Mouse (Mus musculus): ENCODE data around the gene Shroom1. TPM values are rescaled to one million over a fixed set of nuclear protein-coding genes. Genes with fewer than 3 reads are reported as not detected.

The Shroom1 gene
- polyA plus RNA-seq, 1 experiment from 2014 or later: 1.9 TPM

DNA sequence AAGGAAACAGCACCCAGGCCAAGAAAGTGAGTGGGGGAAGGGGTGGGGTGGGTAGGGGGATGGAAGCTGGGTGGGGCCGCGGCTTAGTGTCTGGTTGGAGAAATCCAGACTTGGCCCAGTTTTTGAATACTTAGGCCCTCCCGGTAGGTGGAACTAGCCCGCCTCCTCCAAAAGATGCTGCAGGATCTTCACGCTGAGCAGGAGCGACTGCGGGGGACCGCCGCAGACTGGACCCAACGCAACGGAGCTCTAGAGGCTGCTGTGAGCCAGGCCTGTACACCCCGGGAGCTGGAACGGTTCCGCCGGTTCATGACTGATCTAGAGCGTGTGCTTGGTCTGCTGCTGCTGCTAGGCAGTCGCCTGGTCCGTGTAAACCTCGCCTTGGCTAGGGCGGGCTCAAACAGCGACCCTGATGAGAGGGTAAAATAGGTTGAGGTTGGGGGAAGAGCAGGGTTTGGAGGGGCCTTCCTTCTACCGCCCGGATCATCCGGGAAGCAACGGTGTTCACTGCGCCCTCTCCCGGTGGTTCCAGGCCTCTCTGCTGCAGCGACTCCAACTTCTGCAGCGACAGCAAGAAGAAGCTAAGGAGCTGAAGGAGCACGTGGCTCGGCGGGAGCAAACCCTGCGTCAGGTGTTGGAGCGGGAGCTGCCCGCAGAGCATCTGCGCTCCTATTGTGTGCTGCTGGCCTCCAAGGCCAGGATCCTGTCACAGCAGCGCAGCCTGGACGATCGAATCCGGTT is 9.4 kb downstream of the Shroom1 start:
- H3K9ac ChIP-seq (replicated peaks; ENCODE audit: low read length): peak overlapping the region; percentile 34; the same call in 1 of the 2 replicates
- peaks cover 16% of the 10 kb centered on the region; the same call in 1 of the 2 replicates for H3K4me1 ChIP-seq (ENCODE audit: control insufficient read depth, insufficient read depth, low read length)
- peak overlapping the region; percentile 53 for H3K4me2 ChIP-seq (ENCODE audit: low read length)
- peak overlapping the region; percentile 28 for H3K4me3 ChIP-seq (replicated peaks; ENCODE audit: low read depth, low read length)
- no peaks in the 10 kb centered on the region for H3K36me3 ChIP-seq (ENCODE audit: control insufficient read depth, insufficient read depth, low read length)
- no peaks in the 10 kb centered on the region for H3K9me3 ChIP-seq (ENCODE audit: control insufficient read depth, low read length)
- H3K27ac ChIP-seq (replicated peaks; ENCODE audit: low read depth, low read length): no peak overlapping the region
- DNase-seq (peak; percentile 88), ATAC-seq (ENCODE audit: low FRiP score, low TSS enrichment) (no peak; the same call in 1 of the 2 replicates)
- WGBS: 5% methylated on average over 40 of the region's 40 CpGs
- H3K27me3 ChIP-seq (ENCODE audit: control insufficient read depth, insufficient read depth, low read length): peaks cover 69% of the 10 kb centered on the region

DNA sequence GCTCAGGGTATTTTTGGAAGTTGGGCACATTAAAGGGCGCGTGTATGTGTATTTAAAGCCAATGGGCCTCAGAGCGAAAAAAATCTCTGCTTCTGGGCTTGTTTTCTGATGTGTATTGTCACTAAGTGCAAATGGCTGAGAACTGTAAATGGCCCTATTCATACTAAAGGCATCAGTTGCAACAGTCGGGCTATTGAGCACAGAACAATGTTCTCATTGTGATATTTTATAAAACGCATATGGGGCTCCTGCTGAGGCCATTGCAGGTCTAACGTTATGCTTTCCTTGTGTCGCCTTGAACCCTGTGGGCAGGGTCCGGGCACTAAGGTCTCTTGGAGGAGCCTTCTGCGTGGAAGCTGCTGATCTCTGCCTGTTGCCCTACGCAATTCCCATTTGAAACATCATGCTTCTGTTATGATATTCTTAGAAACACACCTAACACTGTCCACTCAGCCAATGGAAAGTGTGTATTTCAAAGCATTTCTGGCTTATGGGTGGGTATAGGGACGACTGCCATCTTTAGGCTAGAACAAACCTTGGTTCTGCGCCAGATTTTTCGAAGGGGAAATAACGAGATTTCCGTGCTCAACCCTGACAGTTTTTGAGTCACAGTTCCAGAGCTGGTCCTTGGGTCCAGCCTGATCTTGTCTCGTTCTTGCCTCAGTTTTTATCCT is 12.4 kb downstream of the Shroom1 start:
- Histone ChIP-seq H3K4me1 (ENCODE audit: control insufficient read depth, insufficient read depth, low read length) (peaks cover 10% of the 10 kb centered on the region; the same call in 1 of the 2 replicates), H3K9me3 (ENCODE audit: control insufficient read depth, low read length) (no peaks in the 10 kb centered on the region), H3K4me2 (ENCODE audit: low read length) (peak overlapping the region; percentile 50; the same call in 1 of the 2 replicates), H3K9ac (replicated peaks; ENCODE audit: low read length) (no peak overlapping the region), H3K4me3 (replicated peaks; ENCODE audit: low read depth, low read length) (no peak overlapping the region), H3K36me3 (ENCODE audit: control insufficient read depth, insufficient read depth, low read length) (no peaks in the 10 kb centered on the region), H3K27ac (replicated peaks; ENCODE audit: low read depth, low read length) (no peak overlapping the region), H3K27me3 (ENCODE audit: control insufficient read depth, insufficient read depth, low read length) (peaks cover 44% of the 10 kb centered on the region)
- 35% methylated on average over 16 of the region's 16 CpGs for WGBS
- ATAC-seq (ENCODE audit: low FRiP score, low TSS enrichment) (0 out of 2 replicates have a peak, but pooled peaks have one; percentile 20), DNase-seq (peak; percentile 13)

DNA sequence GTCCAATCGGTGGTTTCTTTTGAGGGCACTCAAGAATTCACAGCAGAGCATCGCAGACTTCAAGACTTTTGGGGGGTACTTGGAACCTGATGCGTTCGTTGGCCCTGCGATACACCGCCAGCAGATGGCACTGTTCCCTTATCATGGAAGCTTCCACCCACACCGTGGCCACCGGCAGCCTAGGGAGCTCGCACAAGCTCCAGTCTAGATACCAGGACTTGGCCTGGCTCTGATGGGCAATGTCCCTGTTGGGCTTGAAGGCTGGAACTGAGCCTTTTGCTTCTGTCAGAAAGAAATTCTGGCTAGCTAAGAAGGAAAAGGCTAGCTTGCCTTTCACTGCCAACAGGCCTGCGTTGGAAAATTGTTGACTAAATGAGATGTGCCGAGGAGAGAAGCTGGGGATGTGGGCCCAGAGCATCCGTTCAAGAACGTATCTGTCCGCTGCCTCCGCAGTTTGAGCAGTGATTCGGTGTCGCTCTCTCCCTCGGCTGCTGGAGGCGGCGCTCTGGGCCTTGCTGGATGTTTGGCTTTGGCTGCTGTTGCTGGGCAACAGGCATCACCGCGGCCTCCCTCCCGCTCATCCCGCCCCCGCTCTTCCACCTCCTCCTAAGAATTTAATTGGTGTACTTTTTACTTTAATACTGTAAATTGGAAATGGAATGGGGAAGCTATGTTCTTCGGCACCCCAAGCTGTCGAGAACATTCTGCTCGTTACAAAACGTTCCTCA is 13.1 kb downstream of the Shroom1 start, which contains the start of gene Gm9837:
Gene Gm9837 (minus strand): TSS at position 512 of the 728 bp plus-strand sequence.
- peak; percentile 80 for ATAC-seq (ENCODE audit: low FRiP score, low TSS enrichment)
- peak within 1 kb of the TSS; percentile 50 for H3K4me2 ChIP-seq (ENCODE audit: low read length)
- peak within 1 kb of the TSS; percentile 14; the same call in 1 of the 2 replicates for H3K27ac ChIP-seq (replicated peaks; ENCODE audit: low read depth, low read length)
- H3K9me3 ChIP-seq (ENCODE audit: control insufficient read depth, low read length): no peaks in the 10 kb centered on the region
- peaks cover 10% of the 10 kb centered on the region; the same call in 1 of the 2 replicates for H3K4me1 ChIP-seq (ENCODE audit: control insufficient read depth, insufficient read depth, low read length)
- H3K9ac ChIP-seq (replicated peaks; ENCODE audit: low read length): peak within 1 kb of the TSS; percentile 13; the same call in 1 of the 2 replicates
- peak within 1 kb of the TSS; percentile 16 for H3K4me3 ChIP-seq (replicated peaks; ENCODE audit: low read depth, low read length)
- WGBS: 1% methylated on average over 29 of the region's 29 CpGs
- DNase-seq: peak; percentile 95
- H3K27me3 ChIP-seq (ENCODE audit: control insufficient read depth, insufficient read depth, low read length): peaks cover 38% of the 10 kb centered on the region
- H3K36me3 ChIP-seq (ENCODE audit: control insufficient read depth, insufficient read depth, low read length): no peaks in the 10 kb centered on the region

DNA sequence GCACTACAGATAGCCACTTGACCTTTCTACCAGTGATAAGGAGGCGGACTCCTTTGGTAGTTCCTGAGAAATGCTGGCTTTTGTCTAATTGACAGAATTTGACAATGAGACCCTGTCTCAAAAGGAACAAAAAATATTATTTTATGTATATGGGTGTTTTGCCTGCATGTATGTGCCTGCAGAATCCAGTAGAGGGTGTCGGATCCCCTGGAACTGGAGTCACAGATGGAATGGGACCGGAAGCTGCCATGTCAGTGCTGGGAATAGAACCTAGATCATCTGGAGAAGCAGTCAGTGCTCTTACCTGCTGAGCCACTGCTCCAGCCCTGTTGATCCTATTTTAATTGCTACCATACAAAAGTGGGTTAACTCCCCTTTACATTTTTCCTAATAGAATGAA is 15.7 kb downstream of the Shroom1 start:
- no peaks in the 10 kb centered on the region for H3K36me3 ChIP-seq (ENCODE audit: control insufficient read depth, insufficient read depth, low read length)
- DNase-seq (no peak), ATAC-seq (ENCODE audit: low FRiP score, low TSS enrichment) (no peak)
- no peak overlapping the region for H3K9ac ChIP-seq (replicated peaks; ENCODE audit: low read length)
- H3K27ac ChIP-seq (replicated peaks; ENCODE audit: low read depth, low read length): no peak overlapping the region
- WGBS: 81% methylated on average over 3 of the region's 3 CpGs
- H3K4me2 ChIP-seq (ENCODE audit: low read length): no peak overlapping the region
- no peaks in the 10 kb centered on the region for H3K9me3 ChIP-seq (ENCODE audit: control insufficient read depth, low read length)
- H3K4me3 ChIP-seq (replicated peaks; ENCODE audit: low read depth, low read length): no peak overlapping the region
- H3K27me3 ChIP-seq (ENCODE audit: control insufficient read depth, insufficient read depth, low read length): peaks cover 20% of the 10 kb centered on the region
- peaks cover 17% of the 10 kb centered on the region for H3K4me1 ChIP-seq (ENCODE audit: control insufficient read depth, insufficient read depth, low read length)

DNA sequence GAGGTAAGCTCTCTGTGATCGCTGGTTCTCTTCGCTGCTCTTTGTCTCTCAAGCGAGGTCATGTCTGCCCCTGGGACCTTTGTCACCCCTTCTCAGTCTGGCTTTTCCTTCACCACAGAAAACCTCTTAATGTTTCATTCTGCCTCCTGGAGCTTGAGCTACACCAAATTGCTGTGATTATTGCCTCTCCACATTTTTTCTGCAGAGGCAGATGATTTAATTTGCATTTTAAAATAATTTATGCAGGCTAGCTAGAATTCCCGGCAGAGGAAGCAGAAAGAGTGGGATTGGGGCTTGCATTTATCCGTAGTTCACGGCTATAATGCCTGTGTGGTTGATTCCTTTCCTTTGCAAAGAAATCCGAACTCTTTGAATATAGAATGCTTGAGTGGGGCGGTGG is 18.6 kb downstream of the Shroom1 start:
- 2% methylated on average over 8 of the region's 8 CpGs for WGBS
- peak overlapping the region; percentile 79 for H3K27ac ChIP-seq (replicated peaks; ENCODE audit: low read depth, low read length)
- H3K4me3 ChIP-seq (replicated peaks; ENCODE audit: low read depth, low read length): peak overlapping the region; percentile 13; the same call in 1 of the 2 replicates
- H3K27me3 ChIP-seq (ENCODE audit: control insufficient read depth, insufficient read depth, low read length): peaks cover 49% of the 10 kb centered on the region
- H3K9me3 ChIP-seq (ENCODE audit: control insufficient read depth, low read length): peaks cover 4% of the 10 kb centered on the region; the same call in 1 of the 2 replicates
- no peak for ATAC-seq (ENCODE audit: low FRiP score, low TSS enrichment)
- peak overlapping the region; percentile 48 for H3K4me2 ChIP-seq (ENCODE audit: low read length)
- peaks cover 15% of the 10 kb centered on the region for H3K4me1 ChIP-seq (ENCODE audit: control insufficient read depth, insufficient read depth, low read length)
- DNase-seq: peak; percentile 67
- no peaks in the 10 kb centered on the region for H3K36me3 ChIP-seq (ENCODE audit: control insufficient read depth, insufficient read depth, low read length)
- 0 out of 2 replicates have a peak overlapping the region, but pooled peaks have one; percentile 26 for H3K9ac ChIP-seq (replicated peaks; ENCODE audit: low read length)

DNA sequence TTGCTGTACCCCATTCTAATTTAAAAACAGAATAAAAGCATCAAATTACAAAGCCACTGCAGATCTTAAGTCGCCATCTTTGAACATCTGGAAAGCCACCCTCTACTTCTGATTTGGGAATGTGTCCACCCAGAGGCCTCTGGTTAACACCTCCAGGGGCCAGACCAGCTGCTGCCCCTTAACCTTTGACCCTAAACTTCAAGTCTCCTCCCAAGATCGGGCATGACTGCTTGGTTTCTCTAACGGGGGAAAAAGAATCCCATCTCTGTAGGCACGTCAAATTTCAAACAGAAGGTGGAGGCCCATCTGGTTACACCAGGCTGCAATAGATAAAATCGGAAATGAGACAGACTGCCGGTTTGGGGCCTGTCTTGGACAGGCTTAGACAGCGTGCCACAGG is 20.8 kb downstream of the Shroom1 start:
- H3K9me3 ChIP-seq (ENCODE audit: control insufficient read depth, low read length): peaks cover 4% of the 10 kb centered on the region; the same call in 1 of the 2 replicates
- H3K27ac ChIP-seq (replicated peaks; ENCODE audit: low read depth, low read length): no peak overlapping the region
- H3K27me3 ChIP-seq (ENCODE audit: control insufficient read depth, insufficient read depth, low read length): peaks cover 58% of the 10 kb centered on the region
- H3K4me2 ChIP-seq (ENCODE audit: low read length): no peak overlapping the region
- no peak for DNase-seq
- no peaks in the 10 kb centered on the region for H3K36me3 ChIP-seq (ENCODE audit: control insufficient read depth, insufficient read depth, low read length)
- no peak overlapping the region for H3K9ac ChIP-seq (replicated peaks; ENCODE audit: low read length)
- WGBS: 44% methylated on average over 7 of the region's 7 CpGs
- ATAC-seq (ENCODE audit: low FRiP score, low TSS enrichment): no peak
- no peak overlapping the region for H3K4me3 ChIP-seq (replicated peaks; ENCODE audit: low read depth, low read length)
- peaks cover 15% of the 10 kb centered on the region for H3K4me1 ChIP-seq (ENCODE audit: control insufficient read depth, insufficient read depth, low read length)

DNA sequence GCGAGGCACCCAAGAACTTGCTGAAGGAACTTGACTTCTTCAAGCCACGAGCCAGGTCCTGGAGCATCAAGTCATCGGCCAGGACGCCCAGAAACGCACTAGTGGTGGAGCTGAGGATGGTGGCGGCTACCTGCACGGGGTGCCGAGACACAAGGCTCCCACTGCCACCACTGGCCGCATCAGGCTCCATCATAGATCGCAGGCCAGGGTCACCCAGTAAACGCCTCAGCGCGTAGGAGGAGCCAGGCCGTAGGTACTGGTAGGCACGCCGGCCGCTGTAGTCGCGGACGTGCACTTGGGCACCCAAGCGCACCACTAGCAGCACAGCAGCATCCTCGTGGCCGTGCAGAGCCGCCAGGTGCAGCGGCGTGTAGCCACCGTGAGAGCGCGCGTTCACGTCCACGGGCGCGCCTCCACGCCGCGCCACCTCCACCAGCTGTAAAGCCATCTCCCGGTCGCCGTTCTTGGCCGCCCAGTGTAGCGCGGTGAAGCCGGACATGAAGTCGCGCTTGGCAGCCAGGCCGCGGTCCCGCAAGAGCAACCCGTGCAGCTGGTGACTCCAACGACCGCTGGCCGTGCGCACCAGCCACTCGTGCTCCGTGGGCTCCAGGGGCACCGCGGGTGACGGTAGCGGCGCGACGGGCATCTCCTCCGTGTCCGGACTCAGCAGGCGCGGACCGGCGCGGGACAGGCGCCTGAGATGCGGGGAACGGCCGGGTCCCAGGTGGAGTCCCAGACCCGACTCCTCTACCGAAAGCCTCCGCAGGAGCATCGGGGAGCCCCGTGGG is 21.6 kb downstream of the Shroom1 start:
- WGBS: 4% methylated on average over 79 of the region's 79 CpGs

More for the DNA sequence above, 21.6 kb downstream of the Shroom1 start:
- Histone ChIP-seq H3K27me3 (ENCODE audit: control insufficient read depth, insufficient read depth, low read length) (peaks cover 64% of the 10 kb centered on the region), H3K36me3 (ENCODE audit: control insufficient read depth, insufficient read depth, low read length) (no peaks in the 10 kb centered on the region), H3K4me1 (ENCODE audit: control insufficient read depth, insufficient read depth, low read length) (peaks cover 15% of the 10 kb centered on the region), H3K9ac (replicated peaks; ENCODE audit: low read length) (peak overlapping the region; percentile 34; the same call in 1 of the 2 replicates), H3K4me2 (ENCODE audit: low read length) (peak overlapping the region; percentile 66), H3K27ac (replicated peaks; ENCODE audit: low read depth, low read length) (no peak overlapping the region), H3K9me3 (ENCODE audit: control insufficient read depth, low read length) (peaks cover 4% of the 10 kb centered on the region; the same call in 1 of the 2 replicates), H3K4me3 (replicated peaks; ENCODE audit: low read depth, low read length) (peak overlapping the region; percentile 42)
- peak; percentile 51 for DNase-seq
- ATAC-seq (ENCODE audit: low FRiP score, low TSS enrichment): no peak
